Mouse (Mus musculus) heart, adult 2 months (tissue): ENCODE measurements at regions not wholly inside any gene's neighbourhood (a gene's known extent, or its start where the extent isn't known, plus 50 kb on each side); places are given as distances from the start of the nearest gene placed in this dataset.

Experiments
- CTCF ChIP-seq: fragments of 200-600 bp; IDR thresholded peaks from 2 replicates; pipeline ENCODE4 v1.8.1; 2022; ENCODE audit warnings: antibody characterized with exemption, mild to moderate bottlenecking, moderate library complexity
- EP300 ChIP-seq: fragments of 200-500 bp; IDR thresholded peaks from 2 replicates; pipeline ENCODE4 v1.6.1; 2011; ENCODE audit warnings: low read depth, low read length, control low read depth; ENCODE audit not compliant: insufficient read depth
- POLR2A ChIP-seq: fragments of 200-500 bp; IDR thresholded peaks from 2 replicates; pipeline ENCODE4 v1.6.1; 2011; ENCODE audit warnings: mild to moderate bottlenecking, low read depth, low read length, control low read depth; ENCODE audit not compliant: insufficient read depth

- TF ChIP-seq CTCF (no peak), EP300 (no peak), POLR2A (no peak)
These were observed 68.4 kb downstream of the Dmrta2 start for GRCm38 (mm10) chr4:110046270-110046651.
